Mouse (Mus musculus): ENCODE measurements at regions not wholly inside any gene's neighbourhood (a gene's known extent, or its start where the extent isn't known, plus 50 kb on each side); places are given as distances from the start of the nearest gene placed in this dataset.

DNA sequence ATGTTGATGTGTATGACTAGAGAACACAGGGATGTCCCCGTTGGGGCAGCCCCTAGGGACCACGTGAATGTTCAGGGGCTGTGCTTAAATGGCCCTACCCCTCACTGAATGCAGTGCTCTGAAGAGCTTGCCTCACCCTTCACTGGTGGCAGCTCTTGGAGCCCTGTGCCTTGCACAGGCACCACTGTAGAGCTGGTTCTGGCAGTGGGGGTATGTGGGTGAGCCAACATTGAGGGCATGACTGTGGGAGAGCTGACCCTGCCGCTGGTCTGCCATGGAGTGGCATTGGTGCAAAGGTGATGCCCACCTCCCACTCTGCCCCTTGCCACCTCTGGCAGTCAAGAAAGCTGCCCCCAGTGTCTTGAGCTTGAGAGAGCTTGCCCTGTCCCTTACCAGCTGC is 69.6 kb upstream of the Tdrd3 start:
- no peak for DNase-seq (ENCODE audit: low spot score)

DNA sequence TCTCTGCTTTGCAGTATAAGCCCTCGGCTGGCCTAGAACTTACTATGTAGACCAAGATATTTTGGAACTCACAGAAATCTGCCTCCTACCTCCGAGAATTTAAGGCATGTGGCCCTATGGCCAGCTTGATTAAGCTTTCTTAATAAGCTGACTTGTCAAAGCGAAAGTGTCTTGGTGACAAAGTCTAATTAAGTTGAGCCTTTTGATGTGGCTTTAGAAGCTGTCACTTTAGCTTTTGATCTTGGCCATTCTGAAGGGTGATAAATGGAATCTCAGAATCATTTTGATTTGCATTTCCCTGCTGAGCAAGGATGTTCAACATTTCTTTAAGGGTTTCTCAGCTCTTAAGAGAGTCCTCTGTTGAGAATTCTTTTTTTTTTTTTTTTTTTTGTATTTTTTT is 67.6 kb upstream of the Tdrd3 start:
- no peak for DNase-seq (ENCODE audit: low spot score)

DNA sequence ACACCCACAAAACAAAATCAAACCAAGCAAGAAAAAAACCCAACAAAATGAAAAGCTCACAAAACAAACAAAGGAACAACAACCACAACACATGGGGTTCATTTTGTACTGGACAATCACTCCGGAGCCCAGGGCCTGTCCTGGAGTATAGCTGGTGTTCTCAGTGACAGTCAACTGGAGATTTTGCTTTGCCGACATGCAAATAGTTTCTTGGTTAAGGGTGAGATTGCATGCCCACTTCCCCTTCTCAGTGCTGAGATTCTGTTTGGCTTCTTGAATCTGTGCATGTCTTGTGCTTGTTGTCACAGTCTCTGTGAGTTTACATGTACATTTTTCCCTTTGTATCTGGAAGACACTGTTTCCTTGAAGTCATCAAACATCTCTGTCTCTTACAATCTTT is 50.6 kb upstream of the Tdrd3 start:
- DNase-seq (ENCODE audit: low spot score) = no peak

Measured in gastrocnemius, adult 18-20 months (tissue).